Mouse (Mus musculus): Measurements from ENCODE around the gene Cep350.
A peak's percentile ranks its signal among the peaks of the same experiment; 100 is the strongest.

The Cep350 gene

GRCm38 (mm10) chr1:155973068-155973718 is at the start of gene Cep350:
Gene Cep350 (minus strand): TSS chr1:155973255.
- DNase-seq (ENCODE audit: low spot score in 2 of 2), result peak; percentile 92 to 95

DNA sequence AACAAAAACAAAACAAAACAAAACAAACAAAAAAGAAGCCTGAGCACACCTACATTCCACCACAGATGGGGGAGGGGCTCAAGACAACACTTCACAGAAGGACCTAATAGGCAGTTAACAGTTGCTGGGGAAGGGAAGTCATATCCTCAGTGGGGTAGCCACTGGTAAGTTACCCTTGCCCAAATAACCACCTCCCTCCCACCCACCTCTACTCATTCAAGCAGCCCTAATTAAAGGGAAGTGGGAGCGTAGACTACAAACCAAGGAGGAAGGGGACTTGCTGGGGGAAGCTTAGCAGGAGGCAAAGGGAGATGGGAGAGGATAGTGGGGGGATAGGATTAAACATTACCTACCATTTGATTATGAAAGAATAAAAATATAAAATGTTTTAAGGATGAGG is 47.3 kb upstream of the Cep350 start:
- DNase-seq (ENCODE audit: low spot score in 2 of 2), result no peak

GRCm38 (mm10) chr1:156019800-156020199 is 46.7 kb upstream of the Cep350 start:
- DNase-seq (ENCODE audit: low spot score in 2 of 2), result no peak

GRCm38 (mm10) chr1:156009003-156009402 is 35.9 kb upstream of the Cep350 start:
- no peak for DNase-seq (ENCODE audit: low spot score in 2 of 2)

GRCm38 (mm10) chr1:156005906-156006305 is 32.9 kb upstream of the Cep350 start:
- DNase-seq (ENCODE audit: low spot score in 2 of 2), result no peak

DNA sequence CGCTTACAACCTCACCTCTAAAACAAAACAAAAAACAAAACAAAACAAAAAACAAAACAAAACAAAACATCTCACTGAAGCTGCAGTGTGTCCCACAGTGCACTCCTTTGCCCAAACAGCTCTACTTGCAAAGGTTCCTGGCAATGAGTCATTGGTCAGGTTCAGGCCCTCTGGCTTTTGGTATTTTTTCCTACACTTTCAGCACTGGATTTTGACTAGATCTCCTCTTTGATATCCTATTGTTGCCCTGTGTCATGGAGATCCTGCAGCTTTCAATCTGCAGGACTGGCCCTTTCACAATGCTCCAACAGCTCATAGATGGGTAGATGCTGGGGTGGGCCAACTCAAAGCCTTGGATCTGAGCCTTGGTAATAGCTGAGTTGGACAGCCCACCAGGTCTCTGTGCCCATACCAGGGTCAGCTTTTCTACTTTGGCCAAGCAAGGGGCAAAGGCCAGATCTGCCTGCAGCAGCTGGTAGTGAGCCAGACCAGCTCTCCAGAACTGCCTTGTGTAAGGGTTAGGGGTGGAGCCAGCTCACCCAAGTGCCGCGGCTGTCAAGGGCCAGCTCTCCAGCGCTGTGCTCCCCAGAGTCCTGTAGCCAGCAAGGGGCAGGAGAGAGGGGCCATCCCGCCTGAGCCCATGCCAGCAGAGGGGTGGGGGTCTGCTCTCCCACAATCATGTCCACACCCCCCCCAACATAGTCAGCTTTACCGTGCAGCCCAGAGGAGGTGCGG is 30.3 kb upstream of the Cep350 start:
- DNase-seq (ENCODE audit: low spot score in 2 of 2), result no peak

DNA sequence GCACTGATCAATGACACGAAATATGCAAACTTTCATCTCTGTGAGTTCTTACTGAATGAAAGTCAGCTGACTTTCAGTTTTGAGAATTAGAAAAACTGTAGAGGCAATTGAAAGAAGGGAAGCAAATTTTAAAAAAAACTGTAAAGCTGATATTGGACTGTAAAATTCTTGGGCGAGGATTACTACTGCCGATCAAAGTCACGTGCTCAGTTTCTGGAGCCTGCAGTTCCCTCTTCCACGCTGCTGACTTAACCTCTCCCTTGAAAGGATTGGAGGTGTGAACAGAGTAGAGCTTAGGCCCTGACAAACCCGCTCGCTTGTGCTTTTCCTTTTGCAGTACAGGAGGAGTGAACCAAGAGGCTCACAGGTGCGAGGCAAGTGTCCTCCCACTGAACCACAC is 29.3 kb upstream of the Cep350 start:
- DNase-seq (ENCODE audit: low spot score in 2 of 2), result no peak

DNA sequence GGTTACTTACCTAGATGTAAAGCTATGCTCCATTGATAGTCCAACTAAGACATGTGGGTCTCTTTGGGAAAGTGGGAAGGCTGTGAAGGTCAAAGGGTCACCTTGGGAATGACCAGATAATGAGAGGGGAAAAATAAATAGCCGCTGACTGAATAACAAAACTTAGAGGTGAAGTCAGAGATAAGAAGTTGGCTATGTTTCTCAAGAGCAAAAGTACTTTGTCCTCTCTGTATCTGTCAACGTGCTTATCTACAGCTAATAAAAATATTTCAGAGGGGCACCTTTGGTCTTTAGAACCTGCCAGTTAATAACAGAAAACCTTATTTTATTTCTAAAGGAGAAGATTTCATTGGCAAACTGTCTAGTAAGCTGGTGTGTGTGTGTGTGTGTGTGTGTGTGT is 22.6 kb upstream of the Cep350 start:
- no peak for DNase-seq (ENCODE audit: low spot score in 2 of 2)

DNA sequence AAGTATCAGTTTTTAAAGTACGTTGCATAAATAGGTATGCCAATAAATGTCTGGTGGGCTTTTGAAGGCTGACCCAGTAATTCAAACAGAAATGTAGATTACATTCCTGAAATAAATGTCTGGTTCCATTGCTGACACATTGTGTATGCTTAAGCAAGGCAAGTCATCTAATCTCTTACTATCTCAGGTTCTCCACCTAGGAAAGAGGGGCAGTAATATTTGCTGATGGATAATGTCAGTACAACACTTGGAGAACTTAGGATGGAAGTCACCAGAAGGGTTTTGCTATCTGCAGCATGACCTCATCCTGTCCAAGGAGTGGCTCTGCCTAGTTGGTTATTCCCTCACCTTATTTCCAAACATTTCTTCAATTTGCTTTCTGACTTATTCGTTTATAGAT is 21.5 kb upstream of the Cep350 start:
- no peak for DNase-seq (ENCODE audit: low spot score in 2 of 2)

- no peak for DNase-seq (ENCODE audit: low spot score in 2 of 2)
Observed at GRCm38 (mm10) chr1:155990391-155990790, 17.3 kb upstream of the Cep350 start.

- peak in 1 of 2 experiments; percentile 14 for DNase-seq (ENCODE audit: low spot score in 2 of 2)
Observed at GRCm38 (mm10) chr1:155989387-155989786, 16.3 kb upstream of the Cep350 start.

- DNase-seq (ENCODE audit: low spot score in 2 of 2), result no peak
Observed at GRCm38 (mm10) chr1:155987625-155988024, 14.6 kb upstream of the Cep350 start.

DNA sequence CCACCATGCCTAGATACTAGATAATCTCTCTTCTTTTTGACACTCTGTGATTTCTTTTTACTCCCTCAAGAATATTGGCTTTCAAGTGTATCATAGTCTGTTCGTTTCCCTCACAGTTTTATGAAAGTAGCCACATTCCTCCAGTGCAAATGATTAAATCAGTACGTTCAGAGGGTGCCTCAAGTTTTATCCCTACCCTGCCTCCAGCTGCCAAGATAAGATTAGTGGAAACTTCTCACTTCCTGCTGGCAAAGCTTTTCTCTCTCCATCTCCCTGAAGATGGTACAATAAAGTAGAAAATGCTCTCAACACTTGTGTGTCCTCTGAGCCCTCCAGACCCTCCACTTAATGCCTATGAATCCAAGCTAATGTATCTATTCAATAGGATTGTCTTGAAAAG is 1.9 kb upstream of the Cep350 start:
- DNase-seq (ENCODE audit: low spot score in 2 of 2), result no peak

GRCm38 (mm10) chr1:155973719-155974379 is 794 bp upstream of the Cep350 start:
- no peak for DNase-seq (ENCODE audit: low spot score in 2 of 2)

- peak in 1 of 2 experiments; percentile 33 for DNase-seq (ENCODE audit: low spot score in 2 of 2)
Observed at GRCm38 (mm10) chr1:155972146-155973067, 648 bp downstream of the Cep350 start.

- DNase-seq (ENCODE audit: low spot score in 2 of 2), result no peak
Observed at GRCm38 (mm10) chr1:155949170-155949569, 23.9 kb downstream of the Cep350 start.

DNA sequence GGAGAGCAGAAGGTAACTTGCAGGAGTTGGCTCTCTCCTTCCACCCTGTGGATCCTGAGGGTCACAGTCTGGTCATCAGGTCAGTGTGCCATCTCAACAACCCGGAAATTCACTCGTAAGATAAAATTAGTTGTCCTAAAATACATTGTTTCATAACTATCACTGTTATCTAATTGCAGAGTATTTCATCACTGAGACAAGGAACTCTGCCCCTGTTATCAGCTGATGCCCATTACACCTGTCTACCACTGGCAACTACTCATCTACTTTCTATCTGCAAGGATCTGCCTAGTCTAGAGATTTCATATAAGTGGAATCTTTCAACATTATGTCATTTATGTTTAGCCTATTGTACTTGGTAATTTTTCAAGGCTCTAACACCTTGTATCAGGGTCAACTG is 28.7 kb downstream of the Cep350 start:
- DNase-seq (ENCODE audit: low spot score in 2 of 2), result no peak

DNA sequence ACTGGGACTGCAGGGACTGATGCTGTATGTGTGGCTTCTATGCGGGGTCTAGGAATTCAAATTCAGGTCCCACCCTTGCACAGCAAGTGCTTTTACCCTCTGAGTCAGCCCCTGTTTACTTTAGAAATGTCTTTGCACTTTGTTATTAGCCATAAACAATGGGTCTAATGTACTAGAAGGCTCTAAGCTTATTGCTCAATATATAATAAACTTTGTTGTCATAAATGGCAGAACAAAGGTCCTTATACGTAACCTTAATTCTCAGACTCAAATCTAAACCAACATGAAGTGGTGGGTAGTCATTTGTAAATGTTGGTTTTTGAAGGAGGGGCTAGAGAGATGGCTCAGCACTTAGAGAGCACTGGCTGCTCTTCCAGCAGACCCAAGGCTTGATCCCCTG is 35.6 kb downstream of the Cep350 start:
- DNase-seq (ENCODE audit: low spot score in 2 of 2), result no peak

DNA sequence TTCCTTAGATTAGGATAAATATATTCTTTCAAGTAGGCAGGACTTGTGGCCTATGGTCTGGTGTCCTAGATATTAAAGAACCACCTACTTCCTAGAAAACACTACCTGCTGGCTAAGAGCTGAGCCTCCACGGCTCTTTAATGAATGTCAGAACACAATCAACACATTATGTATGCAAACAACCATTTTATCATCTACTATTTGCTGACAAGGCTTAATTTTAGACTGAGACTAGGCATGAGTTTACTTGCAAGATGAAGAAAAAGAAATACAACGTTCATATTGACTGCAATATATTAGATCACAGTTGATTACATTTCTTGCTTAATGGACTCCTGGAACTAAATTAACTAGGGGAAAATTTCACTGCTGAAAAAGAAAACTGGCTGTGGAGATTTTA is 38.4 kb downstream of the Cep350 start:
- no peak for DNase-seq (ENCODE audit: low spot score in 2 of 2)

GRCm38 (mm10) chr1:155903561-155903960 is 69.5 kb downstream of the Cep350 start:
- DNase-seq (ENCODE audit: low spot score in 2 of 2), result peak in 1 of 2 experiments; percentile 58

DNA sequence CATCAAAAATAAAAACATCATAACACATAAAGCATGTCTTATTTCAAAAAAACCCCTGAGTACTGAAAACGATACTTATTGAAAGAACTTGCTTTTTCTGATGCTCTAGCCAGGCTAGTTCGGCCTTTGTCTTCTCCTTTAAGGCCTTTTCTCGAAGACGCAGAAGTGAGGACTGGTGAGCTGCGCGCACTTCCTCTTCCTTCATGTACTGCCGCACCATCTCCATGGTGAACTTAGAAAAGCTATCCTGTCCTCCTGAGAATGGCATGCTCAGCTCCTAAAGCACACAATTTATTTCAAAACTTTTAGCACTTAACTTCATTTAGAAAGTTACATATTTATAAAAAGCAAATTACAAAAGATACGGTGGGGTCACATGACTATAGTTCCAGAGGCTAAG is 71.7 kb downstream of the Cep350 start:
- no peak for DNase-seq (ENCODE audit: low spot score in 2 of 2)

DNA sequence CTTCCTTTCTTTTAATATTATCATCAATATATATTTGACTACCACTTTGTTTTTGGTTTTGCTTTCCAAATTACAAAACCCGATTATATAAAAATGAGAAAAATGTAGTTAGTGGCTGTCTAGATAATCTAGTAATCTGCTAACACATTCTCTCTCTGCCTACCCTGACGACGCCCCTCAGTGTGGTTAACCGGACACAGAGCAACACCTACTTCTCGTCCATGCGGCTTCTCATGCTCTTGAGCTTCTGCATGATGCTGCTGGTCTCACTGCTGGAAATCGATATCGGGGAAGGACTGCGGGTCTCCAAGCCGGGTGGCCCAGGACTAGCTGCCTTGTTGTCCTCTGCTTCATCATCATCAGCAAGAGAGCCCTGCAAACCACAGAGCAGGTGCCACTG is 78.7 kb downstream of the Cep350 start:
- DNase-seq (ENCODE audit: low spot score in 2 of 2), result no peak
